Mouse (Mus musculus) stomach, embryonic 15.5 days (tissue): ENCODE results near the gene Pdpr. TPM values are rescaled to one million over a fixed set of nuclear protein-coding genes. Genes with fewer than 3 reads are reported as not detected.

Experiments used
- ATAC-seq: fragments of 200-750 bp; cut with Nextera tagmentation; 2 replicates; pipeline ENCODE4 v1.8.0; 2017; ENCODE audit warnings: low read depth, moderate number of reproducible peaks, moderate TSS enrichment; ENCODE audit not compliant: insufficient read depth, low FRiP score
- H3K27ac ChIP-seq: fragments of 300-500 bp; sonication (generic); 2 replicates; pipeline ENCODE4 v1.5.1; 2015; ENCODE audit warnings: mild to moderate bottlenecking, inconsistent platforms
- H3K27me3 ChIP-seq: fragments of 300-500 bp; sonication (generic); replicated peaks from 2 replicates; pipeline ENCODE4 v1.6.1; 2015; ENCODE audit warnings: inconsistent platforms
- H3K36me3 ChIP-seq: fragments of 300-500 bp; sonication (generic); 2 replicates; pipeline ENCODE4 v1.6.1; 2015; ENCODE audit warnings: inconsistent platforms
- H3K4me1 ChIP-seq: fragments of 300-500 bp; sonication (generic); 2 replicates; pipeline ENCODE4 v1.6.1; 2015; ENCODE audit warnings: inconsistent platforms
- H3K4me2 ChIP-seq: fragments of 300-500 bp; sonication (generic); 2 replicates; pipeline ENCODE4 v1.6.1; 2015; ENCODE audit warnings: mild to moderate bottlenecking, inconsistent platforms
- H3K4me3 ChIP-seq: fragments of 300-500 bp; sonication (generic); replicated peaks from 2 replicates; pipeline ENCODE4 v1.5.1; 2015; ENCODE audit warnings: inconsistent platforms
- H3K9ac ChIP-seq: fragments of 300-500 bp; sonication (generic); 2 replicates; pipeline ENCODE4 v1.6.1; 2015; ENCODE audit warnings: inconsistent platforms
- H3K9me3 ChIP-seq: fragments of 300-500 bp; sonication (generic); 2 replicates; pipeline ENCODE4 v1.6.1; 2016; ENCODE audit warnings: inconsistent platforms
- WGBS: fragments of 180-500 bp; shearing (Covaris S2); methylation state at CpG from one replicate; pipeline ENCODE4 v1.1.7; 2015; 5-methylcytosine and 5-hydroxymethylcytosine counted together
- polyA plus RNA-seq: library from polyadenylated mRNA; unstranded; fragments of >200 nt; fragmentation: Nextera tagmentation; extraction: Ambion mirVana; gene quantifications from 2 replicates; pipeline ENCODE4 v1.2.1, GENCODE M21; 2015

The Pdpr gene
- 8.6 and 9.6 TPM in 2 replicates for polyA plus RNA-seq

- Histone ChIP-seq H3K36me3 (no peaks in the 10 kb centered on the region), H3K9me3 (no peaks in the 10 kb centered on the region), H3K27me3 (no peaks in the 10 kb centered on the region), H3K27ac (0 out of 2 replicates have a peak within 1 kb of the TSS, but pooled peaks have one; percentile 31), H3K4me1 (peaks cover 10% of the 10 kb centered on the region; the same call in 1 of the 2 replicates), H3K4me2 (peak within 1 kb of the TSS; percentile 91), H3K4me3 (peak within 1 kb of the TSS; percentile 66), H3K9ac (peak within 1 kb of the TSS; percentile 50)
- 6% methylated on average over 58 of the region's 72 CpGs for WGBS
- peak; percentile 93 for ATAC-seq
These were observed at the start of gene Pdpr for GRCm38 (mm10) chr8:111093865-111094718. Pdpr (plus strand) TSS chr8:111094630.

- Histone ChIP-seq H3K9me3 (no peaks in the 10 kb centered on the region), H3K4me3 (no peak overlapping the region), H3K36me3 (peaks cover 82% of the 10 kb centered on the region), H3K27ac (no peak overlapping the region), H3K27me3 (no peaks in the 10 kb centered on the region), H3K4me2 (no peak overlapping the region), H3K9ac (no peak overlapping the region), H3K4me1 (no peaks in the 10 kb centered on the region)
- ATAC-seq: no peak
- 91% methylated on average over 2 of the region's 2 CpGs for WGBS
These were observed 45.7 kb upstream of the Pdpr start for GRCm38 (mm10) chr8:111048694-111049093.

- Histone ChIP-seq H3K4me2 (no peak overlapping the region), H3K9me3 (no peaks in the 10 kb centered on the region), H3K4me1 (no peaks in the 10 kb centered on the region), H3K9ac (no peak overlapping the region), H3K36me3 (peaks cover 86% of the 10 kb centered on the region), H3K27ac (no peak overlapping the region), H3K27me3 (no peaks in the 10 kb centered on the region), H3K4me3 (no peak overlapping the region)
- ATAC-seq: no peak
- WGBS: 93% methylated on average over 7 of the region's 7 CpGs
These were observed 45.3 kb upstream of the Pdpr start for GRCm38 (mm10) chr8:111049106-111049505.

- H3K4me3 ChIP-seq: no peak overlapping the region
- no peak overlapping the region for H3K9ac ChIP-seq
- WGBS: 93% methylated on average over 12 of the region's 12 CpGs
- no peak overlapping the region for H3K4me2 ChIP-seq
- H3K27me3 ChIP-seq: no peaks in the 10 kb centered on the region
- no peak for ATAC-seq
- no peak overlapping the region for H3K27ac ChIP-seq
- peaks cover 8% of the 10 kb centered on the region for H3K4me1 ChIP-seq
- H3K9me3 ChIP-seq: no peaks in the 10 kb centered on the region
- peaks cover 57% of the 10 kb centered on the region for H3K36me3 ChIP-seq
These were observed 40.5 kb upstream of the Pdpr start for GRCm38 (mm10) chr8:111053827-111054518.

GRCm38 (mm10) chr8:111055031-111055634, 39.3 kb upstream of the Pdpr start:
- peaks cover 8% of the 10 kb centered on the region for H3K4me1 ChIP-seq
- H3K9me3 ChIP-seq: no peaks in the 10 kb centered on the region
- 88% methylated on average over 17 of the region's 17 CpGs for WGBS
- no peak for ATAC-seq
- H3K27me3 ChIP-seq: no peaks in the 10 kb centered on the region
- H3K4me3 ChIP-seq: no peak overlapping the region
- H3K27ac ChIP-seq: no peak overlapping the region
- peaks cover 46% of the 10 kb centered on the region for H3K36me3 ChIP-seq
- no peak overlapping the region for H3K4me2 ChIP-seq
- H3K9ac ChIP-seq: no peak overlapping the region

- H3K9ac ChIP-seq: no peak overlapping the region
- no peaks in the 10 kb centered on the region for H3K27me3 ChIP-seq
- ATAC-seq: 0 out of 2 replicates have a peak, but pooled peaks have one; percentile 33
- H3K4me2 ChIP-seq: no peak overlapping the region
- 73% methylated on average over 2 of the region's 2 CpGs for WGBS
- peaks cover 41% of the 10 kb centered on the region for H3K36me3 ChIP-seq
- peak overlapping the region; percentile 85; the same call in 1 of the 2 replicates for H3K4me3 ChIP-seq
- H3K27ac ChIP-seq: no peak overlapping the region
- peaks cover 9% of the 10 kb centered on the region for H3K4me1 ChIP-seq
- H3K9me3 ChIP-seq: no peaks in the 10 kb centered on the region
These were observed 38.8 kb upstream of the Pdpr start for GRCm38 (mm10) chr8:111055661-111056060.

- ATAC-seq: peak; percentile 90
- Histone ChIP-seq H3K9ac (peak within 1 kb of the TSS; percentile 84), H3K27me3 (no peaks in the 10 kb centered on the region), H3K4me1 (peaks cover 14% of the 10 kb centered on the region), H3K27ac (peak within 1 kb of the TSS; percentile 92), H3K4me3 (peak within 1 kb of the TSS; percentile 85), H3K4me2 (peak within 1 kb of the TSS; percentile 90), H3K9me3 (no peaks in the 10 kb centered on the region), H3K36me3 (peaks cover 37% of the 10 kb centered on the region)
- under 1% methylated on average over 64 of the region's 68 CpGs for WGBS
These were observed 38.2 kb upstream of the Pdpr start, which contains the start of gene Exosc6 for GRCm38 (mm10) chr8:111056158-111056663. Exosc6 (plus strand) TSS chr8:111056339.

GRCm38 (mm10) chr8:111056691-111057293, 37.6 kb upstream of the Pdpr start:
- Histone ChIP-seq H3K27ac (peak overlapping the region; percentile 92), H3K36me3 (peaks cover 35% of the 10 kb centered on the region), H3K4me3 (peak overlapping the region; percentile 85), H3K4me2 (peak overlapping the region; percentile 90), H3K9me3 (no peaks in the 10 kb centered on the region), H3K4me1 (peaks cover 17% of the 10 kb centered on the region), H3K27me3 (no peaks in the 10 kb centered on the region), H3K9ac (peak overlapping the region; percentile 84)
- under 1% methylated on average over 54 of the region's 63 CpGs for WGBS
- peak; percentile 48; the same call in 1 of the 2 replicates for ATAC-seq

- H3K27ac ChIP-seq: no peak overlapping the region
- no peak overlapping the region for H3K4me2 ChIP-seq
- H3K4me3 ChIP-seq: no peak overlapping the region
- H3K27me3 ChIP-seq: no peaks in the 10 kb centered on the region
- peaks cover 16% of the 10 kb centered on the region for H3K36me3 ChIP-seq
- peaks cover 18% of the 10 kb centered on the region for H3K4me1 ChIP-seq
- no peaks in the 10 kb centered on the region for H3K9me3 ChIP-seq
- ATAC-seq: no peak
- 75% methylated on average over 2 of the region's 2 CpGs for WGBS
- H3K9ac ChIP-seq: no peak overlapping the region
These were observed 35.4 kb upstream of the Pdpr start for GRCm38 (mm10) chr8:111058946-111059572.

GRCm38 (mm10) chr8:111061688-111062071, 32.8 kb upstream of the Pdpr start:
- H3K4me3 ChIP-seq: peak overlapping the region; percentile 62
- no peaks in the 10 kb centered on the region for H3K36me3 ChIP-seq
- ATAC-seq: no peak; the same call in 1 of the 2 replicates
- H3K9me3 ChIP-seq: no peaks in the 10 kb centered on the region
- no peak overlapping the region; the same call in 1 of the 2 replicates for H3K27ac ChIP-seq
- H3K9ac ChIP-seq: peak overlapping the region; percentile 29
- H3K4me1 ChIP-seq: peaks cover 18% of the 10 kb centered on the region
- peak overlapping the region; percentile 88 for H3K4me2 ChIP-seq
- H3K27me3 ChIP-seq: no peaks in the 10 kb centered on the region; the same call in 1 of the 2 replicates
- WGBS: under 1% methylated on average over 14 of the region's 14 CpGs
